Mouse (Mus musculus) lung, embryonic 16.5 days (tissue): ENCODE results near the gene Htatip2. TPM values are rescaled to one million over a fixed set of nuclear protein-coding genes. Genes with fewer than 3 reads are reported as not detected.

ENCODE experiments used
- ATAC-seq: fragments of 200-750 bp; cut with Nextera tagmentation; 2 replicates; pipeline ENCODE4 v1.8.0; 2017; ENCODE audit warnings: low read depth, mild to moderate bottlenecking, moderate library complexity
- H3K27ac ChIP-seq: fragments of 300-500 bp; sonication (generic); 2 replicates; pipeline ENCODE4 v1.5.1; 2014; ENCODE audit warnings: mild to moderate bottlenecking, control low read depth, low read length
- H3K27me3 ChIP-seq: fragments of 300-500 bp; sonication (generic); 2 replicates; pipeline ENCODE4 v1.6.1; 2014; ENCODE audit warnings: low read depth, low read length, mixed read lengths; ENCODE audit not compliant: control insufficient read depth, insufficient read depth
- H3K36me3 ChIP-seq: fragments of 300-500 bp; sonication (generic); 2 replicates; pipeline ENCODE4 v1.6.1; 2014; ENCODE audit warnings: low read length; ENCODE audit not compliant: control insufficient read depth, insufficient read depth
- H3K4me1 ChIP-seq: fragments of 300-500 bp; sonication (generic); replicated peaks from 2 replicates; pipeline ENCODE4 v1.6.1; 2014; ENCODE audit warnings: low read length, mixed read lengths; ENCODE audit not compliant: control insufficient read depth, insufficient read depth
- H3K4me2 ChIP-seq: fragments of 300-500 bp; sonication (generic); 2 replicates; pipeline ENCODE4 v1.6.1; 2014; ENCODE audit warnings: low read depth, low read length, control low read depth
- H3K4me3 ChIP-seq: fragments of 300-500 bp; sonication (generic); 2 replicates; pipeline ENCODE4 v1.5.1; 2014; ENCODE audit warnings: mild to moderate bottlenecking, low read length, control low read depth
- H3K9ac ChIP-seq: fragments of 300-500 bp; sonication (generic); 2 replicates; pipeline ENCODE4 v1.6.1; 2014; ENCODE audit warnings: low read length, control low read depth
- H3K9me3 ChIP-seq: fragments of 300-500 bp; sonication (generic); 2 replicates; pipeline ENCODE4 v1.6.1; 2016; ENCODE audit warnings: low read length; ENCODE audit not compliant: control insufficient read depth
- WGBS: fragments of 180-500 bp; shearing (Covaris S2); extraction: QIAGEN DNeasy Blood & Tissue Kit; methylation state at CpG from one replicate; pipeline ENCODE4 v1.1.7; 2014; 5-methylcytosine and 5-hydroxymethylcytosine counted together
- polyA plus RNA-seq: library from polyadenylated mRNA; unstranded; fragments of >200 nt; fragmentation: Nextera tagmentation; extraction: Ambion mirVana; gene quantifications from 2 replicates; pipeline ENCODE4 v1.2.1, GENCODE M21; 2015

Htatip2 gene
- polyA plus RNA-seq, 1 experiment from 2014 or later, result 16.5 TPM

- ATAC-seq, result peak; percentile 96
- H3K36me3 ChIP-seq, result peaks cover 5% of the 10 kb centered on the region; the same call in 1 of the 2 replicates
- H3K4me1 ChIP-seq, result peaks cover 12% of the 10 kb centered on the region
- H3K27ac ChIP-seq, result peak within 1 kb of the TSS; percentile 51; the same call in 1 of the 2 replicates
- H3K9ac ChIP-seq, result peak within 1 kb of the TSS; percentile 77
- no peaks in the 10 kb centered on the region for H3K27me3 ChIP-seq
- peak within 1 kb of the TSS; percentile 75 for H3K4me3 ChIP-seq
- WGBS, result under 1% methylated on average over 62 of the region's 92 CpGs
- H3K9me3 ChIP-seq, result no peaks in the 10 kb centered on the region
- peak within 1 kb of the TSS; percentile 85 for H3K4me2 ChIP-seq
Observed at GRCm38 (mm10) chr7:49778114-49778901, 19.4 kb downstream of the Htatip2 start, which contains the start of gene Prmt3. Gene Prmt3 (plus strand): TSS chr7:49778346.

GRCm38 (mm10) chr7:49778904-49779615, 20.1 kb downstream of the Htatip2 start:
- no peaks in the 10 kb centered on the region for H3K9me3 ChIP-seq
- H3K36me3 ChIP-seq, result peaks cover 5% of the 10 kb centered on the region; the same call in 1 of the 2 replicates
- H3K4me1 ChIP-seq, result peaks cover 12% of the 10 kb centered on the region
- H3K9ac ChIP-seq, result peak overlapping the region; percentile 77
- WGBS, result 64% methylated on average over 12 of the region's 12 CpGs
- no peak for ATAC-seq
- peak overlapping the region; percentile 9; the same call in 1 of the 2 replicates for H3K27ac ChIP-seq
- H3K4me3 ChIP-seq, result peak overlapping the region; percentile 75
- no peaks in the 10 kb centered on the region for H3K27me3 ChIP-seq
- peak overlapping the region; percentile 85 for H3K4me2 ChIP-seq

GRCm38 (mm10) chr7:49783017-49783416, 24.1 kb downstream of the Htatip2 start:
- H3K4me3 ChIP-seq, result no peak overlapping the region
- no peak for ATAC-seq
- peaks cover 14% of the 10 kb centered on the region for H3K36me3 ChIP-seq
- H3K9ac ChIP-seq, result no peak overlapping the region
- H3K4me2 ChIP-seq, result no peak overlapping the region
- no peaks in the 10 kb centered on the region for H3K27me3 ChIP-seq
- H3K9me3 ChIP-seq, result no peaks in the 10 kb centered on the region
- peaks cover 12% of the 10 kb centered on the region for H3K4me1 ChIP-seq
- H3K27ac ChIP-seq, result no peak overlapping the region
- WGBS, result 89% methylated on average over 2 of the region's 2 CpGs

GRCm38 (mm10) chr7:49785141-49785540, 26.2 kb downstream of the Htatip2 start:
- Histone ChIP-seq H3K27ac (no peak overlapping the region), H3K36me3 (peaks cover 15% of the 10 kb centered on the region), H3K9ac (no peak overlapping the region), H3K4me3 (no peak overlapping the region), H3K9me3 (no peaks in the 10 kb centered on the region), H3K4me2 (no peak overlapping the region), H3K27me3 (no peaks in the 10 kb centered on the region), H3K4me1 (no peaks in the 10 kb centered on the region; the same call in 1 of the 2 replicates)
- no peak for ATAC-seq
- 92% methylated on average over 7 of the region's 7 CpGs for WGBS

- H3K27ac ChIP-seq, result no peak overlapping the region
- 69% methylated on average over 12 of the region's 12 CpGs for WGBS
- no peak for ATAC-seq
- H3K4me3 ChIP-seq, result no peak overlapping the region
- no peak overlapping the region for H3K9ac ChIP-seq
- H3K27me3 ChIP-seq, result no peaks in the 10 kb centered on the region
- no peaks in the 10 kb centered on the region for H3K9me3 ChIP-seq
- no peak overlapping the region for H3K4me2 ChIP-seq
- no peaks in the 10 kb centered on the region for H3K4me1 ChIP-seq
- peaks cover 14% of the 10 kb centered on the region for H3K36me3 ChIP-seq
Observed at GRCm38 (mm10) chr7:49786618-49787382, 27.9 kb downstream of the Htatip2 start.

GRCm38 (mm10) chr7:49787383-49787645, 28.4 kb downstream of the Htatip2 start:
- peaks cover 10% of the 10 kb centered on the region for H3K36me3 ChIP-seq
- no peaks in the 10 kb centered on the region for H3K4me1 ChIP-seq
- H3K4me3 ChIP-seq, result no peak overlapping the region
- no peak overlapping the region for H3K27ac ChIP-seq
- H3K27me3 ChIP-seq, result no peaks in the 10 kb centered on the region
- ATAC-seq, result no peak
- WGBS, result 100% methylated on average over 3 of the region's 3 CpGs
- H3K4me2 ChIP-seq, result no peak overlapping the region
- H3K9ac ChIP-seq, result no peak overlapping the region
- no peaks in the 10 kb centered on the region for H3K9me3 ChIP-seq

- Histone ChIP-seq H3K9me3 (no peaks in the 10 kb centered on the region), H3K27ac (no peak overlapping the region), H3K27me3 (no peaks in the 10 kb centered on the region), H3K36me3 (peaks cover 9% of the 10 kb centered on the region), H3K4me2 (no peak overlapping the region), H3K9ac (no peak overlapping the region), H3K4me3 (no peak overlapping the region), H3K4me1 (no peaks in the 10 kb centered on the region)
- ATAC-seq, result no peak
- WGBS, result 76% methylated on average over 2 of the region's 2 CpGs
Observed at GRCm38 (mm10) chr7:49794304-49794703, 35.4 kb downstream of the Htatip2 start.

- ATAC-seq, result no peak
- H3K4me1 ChIP-seq, result no peaks in the 10 kb centered on the region
- H3K4me2 ChIP-seq, result no peak overlapping the region
- no peaks in the 10 kb centered on the region for H3K27me3 ChIP-seq
- H3K27ac ChIP-seq, result no peak overlapping the region
- H3K36me3 ChIP-seq, result peaks cover 15% of the 10 kb centered on the region
- H3K9ac ChIP-seq, result no peak overlapping the region
- no peak overlapping the region for H3K4me3 ChIP-seq
- WGBS, result 70% methylated on average over 1 of the region's 1 CpGs
- no peaks in the 10 kb centered on the region for H3K9me3 ChIP-seq
Observed at GRCm38 (mm10) chr7:49797171-49797570, 38.3 kb downstream of the Htatip2 start.

GRCm38 (mm10) chr7:49803511-49803910, 44.6 kb downstream of the Htatip2 start:
- Histone ChIP-seq H3K4me3 (no peak overlapping the region), H3K4me1 (no peaks in the 10 kb centered on the region), H3K9me3 (no peaks in the 10 kb centered on the region), H3K27me3 (no peaks in the 10 kb centered on the region), H3K27ac (no peak overlapping the region), H3K36me3 (peaks cover 12% of the 10 kb centered on the region), H3K9ac (no peak overlapping the region), H3K4me2 (no peak overlapping the region)
- ATAC-seq, result no peak
- 89% methylated on average over 6 of the region's 6 CpGs for WGBS
